Mouse (Mus musculus) heart, embryonic 16.5 days (tissue): ENCODE measurements around the gene Mogat1. TPM values are rescaled to one million over a fixed set of nuclear protein-coding genes. Genes with fewer than 3 reads are reported as not detected.
"Not testable (repeated sequence)": the region's sequence is repeated elsewhere in the genome, so short reads cannot be mapped to it uniquely, and the experiment has no call there.

Experiments
- ATAC-seq: fragments of 200-750 bp; cut with Nextera tagmentation; replicated peaks from 2 replicates; pipeline ENCODE4 v1.8.0; 2017; ENCODE audit warnings: moderate number of reproducible peaks; ENCODE audit not compliant: insufficient read depth, low FRiP score; ENCODE audit errors: extremely low read depth
- H3K27ac ChIP-seq: fragments of 300-500 bp; sonication (generic); 2 replicates; pipeline ENCODE4 v1.5.1; 2014; ENCODE audit warnings: mild to moderate bottlenecking, low read length, control low read depth, moderate library complexity
- H3K27me3 ChIP-seq: fragments of 300-500 bp; sonication (generic); 2 replicates; pipeline ENCODE4 v1.6.1; 2014; ENCODE audit warnings: low read length, mixed read lengths; ENCODE audit not compliant: control insufficient read depth, insufficient read depth
- H3K36me3 ChIP-seq: fragments of 300-500 bp; sonication (generic); 2 replicates; pipeline ENCODE4 v1.6.1; 2014; ENCODE audit not compliant: control insufficient read depth, insufficient read depth
- H3K4me1 ChIP-seq: fragments of 300-500 bp; sonication (generic); 2 replicates; pipeline ENCODE4 v1.6.1; 2014; ENCODE audit warnings: low read length, mixed read lengths; ENCODE audit not compliant: control insufficient read depth, insufficient read depth
- H3K4me2 ChIP-seq: fragments of 300-500 bp; sonication (generic); 2 replicates; pipeline ENCODE4 v1.6.1; 2014; ENCODE audit warnings: low read depth, mild to moderate bottlenecking, control low read depth, low read length
- H3K4me3 ChIP-seq: fragments of 300-500 bp; sonication (generic); 2 replicates; pipeline ENCODE4 v1.5.1; 2014; ENCODE audit warnings: mild to moderate bottlenecking, control low read depth, low read length
- H3K9ac ChIP-seq: fragments of 300-500 bp; sonication (generic); 2 replicates; pipeline ENCODE4 v1.6.1; 2014; ENCODE audit warnings: low read length, control low read depth
- H3K9me3 ChIP-seq: fragments of 300-500 bp; sonication (generic); replicated peaks from 2 replicates; pipeline ENCODE4 v1.6.1; 2016; ENCODE audit warnings: low read length; ENCODE audit not compliant: control insufficient read depth
- WGBS: fragments of 180-500 bp; shearing (Covaris S2); extraction: QIAGEN DNeasy Blood & Tissue Kit; methylation state at CpG from one replicate; pipeline ENCODE4 v1.1.7; 2014; 5-methylcytosine and 5-hydroxymethylcytosine counted together
- polyA plus RNA-seq: library from polyadenylated mRNA; unstranded; fragments of >200 nt; fragmentation: Nextera tagmentation; extraction: Ambion mirVana; gene quantifications from 2 replicates; pipeline ENCODE4 v1.2.1, GENCODE M21; 2015

Mogat1 gene
- polyA plus RNA-seq = 0.34 TPM in 1 of 2 replicates, not detected in the other

DNA sequence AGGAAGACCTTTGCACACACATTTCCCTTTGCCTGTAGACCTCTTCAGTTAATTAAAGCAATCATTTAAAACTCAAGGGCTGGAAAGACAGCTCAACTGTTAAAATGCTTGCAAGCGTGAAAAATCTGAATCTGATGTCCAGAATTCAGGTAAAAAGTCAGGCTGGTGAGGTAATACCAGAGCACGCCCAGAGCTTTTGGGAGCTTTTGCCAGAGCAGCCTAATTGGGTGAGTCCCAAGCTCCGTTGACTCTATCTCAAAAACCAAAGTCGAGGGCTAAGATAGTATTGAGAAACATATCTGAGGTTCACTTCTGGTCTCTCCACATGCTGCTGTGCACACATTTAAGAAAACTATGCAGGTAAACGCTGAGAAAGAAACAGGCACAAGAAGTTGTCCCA is at the start of gene Mogat1:
Gene Mogat1, plus strand, starts transcription at position 130 of the 400 bp plus-strand sequence.
- H3K27ac ChIP-seq = no peak within 1 kb of the TSS
- peak within 1 kb of the TSS; percentile 43 for H3K4me3 ChIP-seq
- no peak for ATAC-seq
- H3K4me2 ChIP-seq = peak within 1 kb of the TSS; percentile 70
- H3K9ac ChIP-seq = peak within 1 kb of the TSS; percentile 41
- peaks cover 9% of the 10 kb centered on the region; the same call in 1 of the 2 replicates for H3K27me3 ChIP-seq
- no peaks in the 10 kb centered on the region for H3K9me3 ChIP-seq
- H3K36me3 ChIP-seq = no peaks in the 10 kb centered on the region
- peaks cover 4% of the 10 kb centered on the region for H3K4me1 ChIP-seq
- 55% methylated on average over 5 of the region's 5 CpGs for WGBS

GRCm38 (mm10) chr1:78472441-78472840 is 38.4 kb upstream of the Mogat1 start:
- ATAC-seq = no peak
- Histone ChIP-seq H3K27ac (no peak overlapping the region), H3K36me3 (peaks cover 35% of the 10 kb centered on the region), H3K27me3 (no peaks in the 10 kb centered on the region), H3K4me3 (no peak overlapping the region), H3K9me3 (no peaks in the 10 kb centered on the region), H3K9ac (no peak overlapping the region), H3K4me2 (no peak overlapping the region), H3K4me1 (no peaks in the 10 kb centered on the region)
- WGBS = 84% methylated on average over 5 of the region's 5 CpGs

GRCm38 (mm10) chr1:78483430-78483829 is 27.4 kb upstream of the Mogat1 start:
- no peak overlapping the region for H3K4me2 ChIP-seq
- H3K4me1 ChIP-seq = peaks cover 16% of the 10 kb centered on the region
- no peaks in the 10 kb centered on the region for H3K27me3 ChIP-seq
- 92% methylated on average over 3 of the region's 3 CpGs for WGBS
- no peaks in the 10 kb centered on the region for H3K9me3 ChIP-seq
- H3K27ac ChIP-seq = no peak overlapping the region
- no peak overlapping the region for H3K4me3 ChIP-seq
- ATAC-seq = no peak
- no peak overlapping the region for H3K9ac ChIP-seq
- H3K36me3 ChIP-seq = peaks cover 4% of the 10 kb centered on the region; the same call in 1 of the 2 replicates

- H3K36me3 ChIP-seq = peaks cover 4% of the 10 kb centered on the region; the same call in 1 of the 2 replicates
- WGBS = 51% methylated on average over 2 of the region's 2 CpGs
- no peak overlapping the region; the same call in 1 of the 2 replicates for H3K27ac ChIP-seq
- H3K4me3 ChIP-seq = no peak overlapping the region
- H3K9me3 ChIP-seq = no peaks in the 10 kb centered on the region
- no peak for ATAC-seq
- no peak overlapping the region for H3K9ac ChIP-seq
- H3K27me3 ChIP-seq = no peaks in the 10 kb centered on the region
- H3K4me1 ChIP-seq = peaks cover 16% of the 10 kb centered on the region
- no peak overlapping the region for H3K4me2 ChIP-seq
These were observed 26.4 kb upstream of the Mogat1 start for GRCm38 (mm10) chr1:78484361-78484760.

DNA sequence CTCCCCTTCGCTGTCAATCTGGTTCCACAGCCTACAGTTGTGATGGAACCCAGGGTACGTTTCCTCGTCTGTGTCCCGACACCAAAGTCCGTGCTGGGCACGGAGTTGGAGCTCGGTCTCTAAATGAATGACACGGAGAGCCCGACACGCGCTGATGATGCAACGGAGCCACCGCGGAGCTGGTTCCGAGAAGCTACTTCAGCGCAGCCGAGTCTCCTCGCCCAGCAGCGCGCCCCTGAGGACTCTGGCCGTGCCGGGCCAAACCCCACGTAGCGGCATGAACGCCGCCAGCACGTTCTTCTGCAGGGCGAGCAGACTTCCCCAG is 22.4 kb upstream of the Mogat1 start:
- Histone ChIP-seq H3K4me3 (peak overlapping the region; percentile 97), H3K36me3 (no peaks in the 10 kb centered on the region), H3K27me3 (no peaks in the 10 kb centered on the region), H3K4me1 (peaks cover 21% of the 10 kb centered on the region), H3K9ac (peak overlapping the region; percentile 95), H3K9me3 (no peaks in the 10 kb centered on the region), H3K27ac (peak overlapping the region; percentile 85), H3K4me2 (peak overlapping the region; percentile 85)
- under 1% methylated on average over 28 of the region's 28 CpGs for WGBS
- no peak for ATAC-seq

DNA sequence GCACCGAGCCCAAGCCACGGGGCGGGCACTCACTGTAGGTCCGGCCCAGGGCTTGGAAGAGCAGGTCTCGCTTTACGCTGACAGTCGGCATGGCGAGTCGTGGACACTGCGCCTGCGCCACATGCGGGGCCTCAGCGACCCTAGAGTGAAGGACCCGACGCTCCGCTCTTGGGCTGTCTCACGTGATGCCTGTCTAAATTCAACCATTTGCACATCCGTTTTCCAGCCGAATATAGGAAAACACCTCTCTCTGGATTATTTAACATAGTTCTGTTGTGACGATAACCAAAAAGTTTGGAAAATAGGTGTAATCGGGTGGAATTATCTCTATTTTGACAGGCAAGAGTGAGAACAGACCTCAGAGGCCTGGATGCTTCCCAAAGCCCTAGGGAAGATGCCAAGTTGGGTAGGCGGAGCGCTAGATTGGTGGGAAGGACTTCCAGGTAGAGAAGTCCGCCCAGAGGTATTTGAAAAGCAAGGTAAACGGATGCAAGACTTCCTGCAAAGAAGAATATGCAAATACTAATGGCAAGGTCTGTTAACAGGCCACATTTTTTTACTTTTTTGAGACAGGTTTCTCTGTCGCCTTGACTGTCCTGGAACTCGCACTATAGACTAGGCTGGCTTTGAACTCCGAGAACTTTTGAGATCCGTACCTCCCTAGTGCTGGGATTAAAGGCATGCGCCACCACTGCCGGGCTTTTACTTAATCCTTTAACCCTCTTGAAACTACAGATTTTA is 21.9 kb upstream of the Mogat1 start, which contains the start of gene Farsb:
Gene Farsb, minus strand, starts transcription at position 146 of the 741 bp plus-strand sequence.
- no peaks in the 10 kb centered on the region for H3K27me3 ChIP-seq
- no peaks in the 10 kb centered on the region for H3K9me3 ChIP-seq
- peaks cover 21% of the 10 kb centered on the region for H3K4me1 ChIP-seq
- ATAC-seq = peak; percentile 96
- peak within 1 kb of the TSS; percentile 97 for H3K4me3 ChIP-seq
- peak within 1 kb of the TSS; percentile 95 for H3K9ac ChIP-seq
- under 1% methylated on average over 31 of the region's 31 CpGs for WGBS
- H3K27ac ChIP-seq = peak within 1 kb of the TSS; percentile 85
- H3K4me2 ChIP-seq = peak within 1 kb of the TSS; percentile 85
- H3K36me3 ChIP-seq = no peaks in the 10 kb centered on the region

DNA sequence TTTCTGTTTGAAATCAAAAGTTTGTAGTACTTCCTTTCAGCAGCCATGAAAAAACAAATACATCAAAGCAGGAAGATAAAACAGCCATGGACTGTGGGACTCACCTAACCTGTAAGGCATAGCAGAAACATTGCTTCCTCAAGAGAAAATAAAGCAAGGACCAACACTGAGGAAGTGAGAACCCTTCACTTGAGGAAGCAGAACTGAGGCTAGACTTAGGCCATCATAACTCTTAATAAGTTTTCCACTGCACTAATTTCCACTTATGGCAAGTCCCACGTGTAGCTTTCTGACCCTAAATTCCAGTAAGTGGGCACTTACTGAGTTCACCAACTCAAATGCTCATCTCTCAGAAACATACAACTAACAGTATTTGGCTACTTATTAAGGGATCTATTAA is 20.6 kb upstream of the Mogat1 start:
- H3K27ac ChIP-seq = no peak overlapping the region
- H3K36me3 ChIP-seq = no peaks in the 10 kb centered on the region
- no peak overlapping the region for H3K9ac ChIP-seq
- ATAC-seq = no peak
- no peak overlapping the region for H3K4me2 ChIP-seq
- H3K4me3 ChIP-seq = no peak overlapping the region
- 59% methylated on average over 1 of the region's 1 CpGs for WGBS
- no peaks in the 10 kb centered on the region for H3K27me3 ChIP-seq
- no peaks in the 10 kb centered on the region for H3K9me3 ChIP-seq
- peaks cover 21% of the 10 kb centered on the region for H3K4me1 ChIP-seq

- Histone ChIP-seq H3K4me3 (no peak overlapping the region), H3K9me3 (no peaks in the 10 kb centered on the region), H3K9ac (no peak overlapping the region), H3K36me3 (no peaks in the 10 kb centered on the region), H3K4me1 (no peaks in the 10 kb centered on the region), H3K27me3 (no peaks in the 10 kb centered on the region), H3K4me2 (no peak overlapping the region), H3K27ac (no peak overlapping the region)
- no peak for ATAC-seq
- WGBS = 81% methylated on average over 16 of the region's 16 CpGs
These were observed 9.8 kb upstream of the Mogat1 start for GRCm38 (mm10) chr1:78501036-78501435.

DNA sequence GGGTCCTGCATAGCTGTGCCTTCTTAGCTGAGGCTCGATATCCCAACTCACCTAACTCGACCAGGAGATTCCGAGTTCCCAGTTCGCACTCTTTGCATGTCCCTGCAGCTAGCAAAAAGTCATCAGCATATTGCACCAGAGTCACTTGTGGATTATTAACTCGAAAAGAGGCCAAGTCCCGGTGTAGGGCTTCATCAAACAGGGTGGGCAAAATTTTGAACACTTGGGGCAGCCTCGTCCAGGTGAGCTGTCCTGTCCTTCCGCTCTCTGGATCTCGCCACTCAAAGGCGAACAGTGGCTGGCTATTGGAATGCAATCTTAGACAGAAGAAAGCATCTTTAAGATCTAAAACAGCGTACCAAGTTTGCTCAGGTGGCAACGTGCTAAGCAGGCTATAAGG is 8.9 kb upstream of the Mogat1 start:
- not testable (repeated sequence) for ATAC-seq, H3K27ac ChIP-seq, H3K36me3 ChIP-seq, H3K9ac ChIP-seq, H3K4me2 ChIP-seq, H3K27me3 ChIP-seq, H3K9me3 ChIP-seq, H3K4me1 ChIP-seq, H3K4me3 ChIP-seq
- 83% methylated on average over 12 of the region's 12 CpGs for whole genome bisulfite sequencing
